Mouse (Mus musculus) kidney, postnatal 14 days (tissue): ENCODE measurements around the gene Fgfr3.

ENCODE experiments used
- DNase-seq: peaks from one replicate; pipeline ENCODE4 v3.0.0; 2022; ENCODE audit warnings: mixed read lengths

The Fgfr3 gene

GRCm38 (mm10) chr5:33733837-33734236, 12.4 kb downstream of the Fgfr3 start:
- DNase-seq, result no peak

GRCm38 (mm10) chr5:33735412-33736092, 14.1 kb downstream of the Fgfr3 start:
- peak; percentile 58 for DNase-seq

- peak; percentile 66 for DNase-seq
These were observed 14.8 kb downstream of the Fgfr3 start for GRCm38 (mm10) chr5:33736230-33736629.

GRCm38 (mm10) chr5:33737903-33738321, 16.4 kb downstream of the Fgfr3 start:
- peak; percentile 80 for DNase-seq

- DNase-seq, result no peak
These were observed 16.9 kb downstream of the Fgfr3 start for GRCm38 (mm10) chr5:33738341-33738740.

- DNase-seq, result no peak
These were observed 19.1 kb downstream of the Fgfr3 start for GRCm38 (mm10) chr5:33740548-33740947.

- no peak for DNase-seq
These were observed 22.0 kb downstream of the Fgfr3 start for GRCm38 (mm10) chr5:33743481-33743880.

GRCm38 (mm10) chr5:33777195-33777594, 55.7 kb downstream of the Fgfr3 start:
- no peak for DNase-seq

- DNase-seq, result no peak
These were observed 60.5 kb downstream of the Fgfr3 start for GRCm38 (mm10) chr5:33781964-33782344.

- DNase-seq, result peak; percentile 96
These were observed 61.0 kb downstream of the Fgfr3 start, which contains the start of gene Letm1 for GRCm38 (mm10) chr5:33782345-33782998. Letm1 (minus strand) TSS chr5:33782817.

- DNase-seq, result no peak
These were observed 61.5 kb downstream of the Fgfr3 start for GRCm38 (mm10) chr5:33782999-33783390.
